9 mouse cellular contexts compared by ENCODE assay signal in genomic region chr3:155092081-155092480, GRCm38 (mm10). TPM values are rescaled to one million over a fixed set of nuclear protein-coding genes. Genes with fewer than 3 reads are reported as not detected.
DNase-seq lines count a peak whose midpoint lies in the region; ATAC-seq and TF ChIP-seq lines count a peak whose summit lies in the region.
"Had no signal": no experiment of that assay in that cellular context is flagged by ENCODE, and none has a peak within 500 bp of the region (broad histone marks: within the 10 kb centered on the region; RNA-seq: fewer than 3 reads in every experiment).

No protein-coding gene starts in this region.

- no peaks in the 10 kb centered on the region for H3K27me3 ChIP-seq in liver, adult 2 months (ENCODE audit: control insufficient read depth, insufficient read depth, low read length)
- H3K27me3 ChIP-seq in embryonic facial prominence, embryonic 14.5 days (replicated peaks; ENCODE audit: control insufficient read depth, insufficient read depth, low read length), result no peaks in the 10 kb centered on the region
- no peaks in the 10 kb centered on the region for H3K27me3 ChIP-seq in limb, embryonic 10.5 days (ENCODE audit: low read depth, poor library complexity, severe bottlenecking)
- no peaks in the 10 kb centered on the region for H3K27me3 ChIP-seq in neural tube, embryonic 12.5 days (replicated peaks)

- H3K79me2 ChIP-seq in liver, adult 2 months (ENCODE audit: control insufficient read depth, insufficient read depth, low read length), result no peaks in the 10 kb centered on the region

- TF ChIP-seq POLR2A in liver, adult 2 months (IDR thresholded peaks at IDR 0.05; ENCODE audit: extremely low read depth, insufficient read depth, low read length), result no peak

- peak; percentile 66 for DNase-seq in liver, adult 2 months (ENCODE audit: extremely low read depth, low read depth, low spot score)
- no peak for DNase-seq in liver
- no peak for DNase-seq in embryonic facial prominence, embryonic 14.5 days (ENCODE audit: low spot score)
- DNase-seq in limb, embryonic 10.5 days (ENCODE audit: low spot score), result no peak
- DNase-seq in frontal cortex, postnatal 36 days (ENCODE audit: low spot score in 2 of 2), result no peak
- no peak for DNase-seq in frontal cortex, postnatal 25 days (ENCODE audit: low spot score in 2 of 2)
- no peak for DNase-seq in testis, postnatal 10 days (ENCODE audit: low spot score)

- no peaks in the 10 kb centered on the region for H3K9me3 ChIP-seq in embryonic facial prominence, embryonic 14.5 days (ENCODE audit: control insufficient read depth, low read length)
- no peaks in the 10 kb centered on the region for H3K9me3 ChIP-seq in limb, embryonic 10.5 days (replicated peaks)
- H3K9me3 ChIP-seq in neural tube, embryonic 12.5 days, result no peaks in the 10 kb centered on the region

- WGBS in liver, adult 2 months, result 30% methylated on average over 6 of the region's 6 CpGs
- 93% methylated on average over 6 of the region's 6 CpGs for WGBS in embryonic facial prominence, embryonic 14.5 days
- WGBS in limb, embryonic 10.5 days, result 94% methylated on average over 6 of the region's 6 CpGs
- 96% methylated on average over 6 of the region's 6 CpGs for WGBS in neural tube, embryonic 12.5 days

- H3K4me1 ChIP-seq in liver, adult 2 months (ENCODE audit: control insufficient read depth, insufficient read depth, low read length), result peaks cover 9% of the 10 kb centered on the region
- H3K4me1 ChIP-seq in embryonic facial prominence, embryonic 14.5 days (ENCODE audit: control insufficient read depth, insufficient read depth, low read length), result 0 out of 2 replicates have a peak, but pooled peaks cover 3% of the 10 kb centered on the region
- peaks cover 6% of the 10 kb centered on the region; the same call in 1 of the 2 replicates for H3K4me1 ChIP-seq in limb, embryonic 10.5 days
- 0 out of 2 replicates have a peak, but pooled peaks cover 7% of the 10 kb centered on the region for H3K4me1 ChIP-seq in neural tube, embryonic 12.5 days

- H3K27ac ChIP-seq in liver, adult 2 months (replicated peaks; ENCODE audit: insufficient read depth, low read depth, low read length), result no peak overlapping the region
- H3K27ac ChIP-seq in embryonic facial prominence, embryonic 14.5 days (replicated peaks; ENCODE audit: low read depth, low read length), result no peak overlapping the region
- no peak overlapping the region for H3K27ac ChIP-seq in limb, embryonic 10.5 days
- H3K27ac ChIP-seq in neural tube, embryonic 12.5 days, result no peak overlapping the region

- ATAC-seq in embryonic facial prominence, embryonic 14.5 days (ENCODE audit: low read depth), result no peak
- no peak for ATAC-seq in neural tube, embryonic 12.5 days (ENCODE audit: low FRiP score, low read depth)

- H3K4me2 ChIP-seq in embryonic facial prominence, embryonic 14.5 days (ENCODE audit: low read depth, low read length), result peak overlapping the region; percentile 64
- peak overlapping the region; percentile 63 for H3K4me2 ChIP-seq in neural tube, embryonic 12.5 days (replicated peaks)

- peak overlapping the region; percentile 92 for H3K4me3 ChIP-seq in liver, adult 2 months (ENCODE audit: insufficient read depth, low read depth, low read length)
- H3K4me3 ChIP-seq in embryonic facial prominence, embryonic 14.5 days (ENCODE audit: low read depth, low read length), result peak overlapping the region; percentile 48; the same call in 1 of the 2 replicates
- peak overlapping the region; percentile 64 for H3K4me3 ChIP-seq in limb, embryonic 10.5 days
- no peak overlapping the region for H3K4me3 ChIP-seq in neural tube, embryonic 12.5 days

- H3K36me3 ChIP-seq in liver, adult 2 months (ENCODE audit: control insufficient read depth, insufficient read depth, low read length), result peaks cover 25% of the 10 kb centered on the region
- peaks cover 25% of the 10 kb centered on the region for H3K36me3 ChIP-seq in embryonic facial prominence, embryonic 14.5 days (ENCODE audit: control insufficient read depth, insufficient read depth, low read length)
- H3K36me3 ChIP-seq in limb, embryonic 10.5 days, result peaks cover 8% of the 10 kb centered on the region
- peaks cover 8% of the 10 kb centered on the region for H3K36me3 ChIP-seq in neural tube, embryonic 12.5 days

- TF ChIP-seq CTCF in liver, adult 2 months (IDR thresholded peaks at IDR 0.05; ENCODE audit: low read depth, low read length), result no peak

- H3K9ac ChIP-seq in liver, adult 2 months (ENCODE audit: low read depth, low read length), result no peak overlapping the region
- H3K9ac ChIP-seq in embryonic facial prominence, embryonic 14.5 days (ENCODE audit: low read depth, low read length), result no peak overlapping the region
- H3K9ac ChIP-seq in neural tube, embryonic 12.5 days, result no peak overlapping the region

RNA-seq across cellular contexts. Expression of gene Fpgt, which starts 1.1 kb away (rescaled TPM):
- 21.6 and 25.0 TPM in 2 replicates for total RNA-seq in liver, adult 2 months (2014; rRNA removed)
- polyA plus RNA-seq in liver, adult 2 months (2012; rRNA removed), result 4.8 and 6.1 TPM in 2 replicates
- 15.6 and 17.0 TPM in 2 replicates for polyA plus RNA-seq in embryonic facial prominence, embryonic 14.5 days (2014; fragmentation: Nextera tagmentation; extraction: Ambion mirVana)
- 11.3 and 13.9 TPM in 2 replicates for polyA plus RNA-seq in limb, embryonic 10.5 days (2016; fragmentation: Nextera tagmentation; extraction: Ambion mirVana)
- 14.8 and 18.8 TPM in 2 replicates for polyA plus RNA-seq in neural tube, embryonic 12.5 days (2016; fragmentation: Nextera tagmentation; extraction: Ambion mirVana)

RNA-seq across cellular contexts. Expression of gene Lrriq3, which starts 1.2 kb away (rescaled TPM):
- 2.8 and 3.3 TPM in 2 replicates for total RNA-seq in liver, adult 2 months (2014; rRNA removed)
- 0.37 and 0.41 TPM in 2 replicates for polyA plus RNA-seq in liver, adult 2 months (2012; rRNA removed)
- 1.0 and 1.1 TPM in 2 replicates for polyA plus RNA-seq in embryonic facial prominence, embryonic 14.5 days (2014; fragmentation: Nextera tagmentation; extraction: Ambion mirVana)
- polyA plus RNA-seq in limb, embryonic 10.5 days (2016; fragmentation: Nextera tagmentation; extraction: Ambion mirVana), result 0.71 and 0.73 TPM in 2 replicates
- polyA plus RNA-seq in neural tube, embryonic 12.5 days (2016; fragmentation: Nextera tagmentation; extraction: Ambion mirVana), result 1.2 and 1.5 TPM in 2 replicates

RNA-seq across cellular contexts. Expression of gene Tnni3k, which starts 36.9 kb away (rescaled TPM):
- not detected in 2 replicates for total RNA-seq in liver, adult 2 months (2014; rRNA removed)
- not detected in 2 replicates for polyA plus RNA-seq in liver, adult 2 months (2012; rRNA removed)
- polyA plus RNA-seq in embryonic facial prominence, embryonic 14.5 days (2014; fragmentation: Nextera tagmentation; extraction: Ambion mirVana), result not detected in 2 replicates
- polyA plus RNA-seq in limb, embryonic 10.5 days (2016; fragmentation: Nextera tagmentation; extraction: Ambion mirVana), result not detected in 2 replicates
- 0.06 TPM in 1 of 2 replicates, not detected in the other for polyA plus RNA-seq in neural tube, embryonic 12.5 days (2016; fragmentation: Nextera tagmentation; extraction: Ambion mirVana)
- polyA plus RNA-seq: testis, adult 2 months had no signal
